Mouse (Mus musculus): ENCODE results near the gene Fam166a. TPM values are rescaled to one million over a fixed set of nuclear protein-coding genes. Genes with fewer than 3 reads are reported as not detected.

Fam166a gene
- not detected for total RNA-seq (2021)
- long read RNA-seq, experiment 1: 0 reads
- long read RNA-seq, experiment 2: 0 reads

- no peak for DNase-seq
- intact Hi-C loops (cut with DNase I; ENCODE audit: low total_unique reads): no loop called here
Measured at GRCm38 (mm10) chr2:25218445-25218844, at the start of gene Fam166a. TSS of gene Fam166a (plus strand) at chr2:25218745.

- intact Hi-C loops (cut with DNase I; ENCODE audit: low total_unique reads): no loop called here
- DNase-seq: no peak
Measured at GRCm38 (mm10) chr2:25169778-25170177, 48.8 kb upstream of the Fam166a start.

GRCm38 (mm10) chr2:25170326-25171100 is 48.0 kb upstream of the Fam166a start:
- intact Hi-C loops (cut with DNase I; ENCODE audit: low total_unique reads): no loop called here
- DNase-seq: no peak

GRCm38 (mm10) chr2:25171101-25171768 is 47.3 kb upstream of the Fam166a start:
- intact Hi-C loops (cut with DNase I; ENCODE audit: low total_unique reads): no loop called here

GRCm38 (mm10) chr2:25171769-25172153 is 46.8 kb upstream of the Fam166a start:
- intact Hi-C loops (cut with DNase I; ENCODE audit: low total_unique reads): no loop called here
- no peak for DNase-seq

More at GRCm38 (mm10) chr2:25171101-25171768, 47.3 kb upstream of the Fam166a start:
- no peak for DNase-seq

- intact Hi-C loops (cut with DNase I; ENCODE audit: low total_unique reads): no loop called here
- no peak for DNase-seq
Measured at GRCm38 (mm10) chr2:25172629-25173028, 45.9 kb upstream of the Fam166a start.

GRCm38 (mm10) chr2:25173821-25174220 is 44.7 kb upstream of the Fam166a start:
- no peak for DNase-seq
- intact Hi-C loops (cut with DNase I; ENCODE audit: low total_unique reads): no loop called here

GRCm38 (mm10) chr2:25174866-25175689 is 43.5 kb upstream of the Fam166a start:
- DNase-seq: no peak
- intact Hi-C loops (cut with DNase I; ENCODE audit: low total_unique reads): loop anchor here (5.0 kb wide), 1 partner anchor 48 kb away; no protein-coding TSS in a partner anchor

- intact Hi-C loops (cut with DNase I; ENCODE audit: low total_unique reads): loop anchor here (5.0 kb wide), 1 partner anchor 48 kb away; no protein-coding TSS in a partner anchor
- no peak for DNase-seq
Measured at GRCm38 (mm10) chr2:25175690-25176078, 42.9 kb upstream of the Fam166a start.

GRCm38 (mm10) chr2:25176573-25176972 is 42.0 kb upstream of the Fam166a start:
- DNase-seq: no peak
- intact Hi-C loops (cut with DNase I; ENCODE audit: low total_unique reads): loop anchor here (5.0 kb wide), 1 partner anchor 49 kb away; no protein-coding TSS in a partner anchor

GRCm38 (mm10) chr2:25177076-25177475 is 41.5 kb upstream of the Fam166a start:
- intact Hi-C loops (cut with DNase I; ENCODE audit: low total_unique reads): loop anchor here (5.0 kb wide), 1 partner anchor 50 kb away; no protein-coding TSS in a partner anchor
- DNase-seq: no peak

GRCm38 (mm10) chr2:25177685-25178084 is 40.9 kb upstream of the Fam166a start:
- DNase-seq: peak; percentile 52
- intact Hi-C loops (cut with DNase I; ENCODE audit: low total_unique reads): loop anchor here (5.0 kb wide), 1 partner anchor 50 kb away; no protein-coding TSS in a partner anchor

- no peak for DNase-seq
- intact Hi-C loops (cut with DNase I; ENCODE audit: low total_unique reads): loop anchor here (5.0 kb wide), 1 partner anchor 51 kb away; no protein-coding TSS in a partner anchor
Measured at GRCm38 (mm10) chr2:25178285-25178972, 40.1 kb upstream of the Fam166a start.

GRCm38 (mm10) chr2:25179566-25180217 is 38.9 kb upstream of the Fam166a start:
- no peak for DNase-seq
- intact Hi-C loops (cut with DNase I; ENCODE audit: low total_unique reads): loop anchor here (5.0 kb wide), 1 partner anchor 52 kb away; no protein-coding TSS in a partner anchor

- intact Hi-C loops (cut with DNase I; ENCODE audit: low total_unique reads): no loop called here
- DNase-seq: peak; percentile 92
Measured at GRCm38 (mm10) chr2:25180478-25180903, 38.1 kb upstream of the Fam166a start, which contains the start of gene Nrarp. TSS of gene Nrarp (plus strand) at chr2:25180758.

GRCm38 (mm10) chr2:25180973-25181890 is 37.3 kb upstream of the Fam166a start:
- intact Hi-C loops (cut with DNase I; ENCODE audit: low total_unique reads): no loop called here
- no peak for DNase-seq

- no peak for DNase-seq
- intact Hi-C loops (cut with DNase I; ENCODE audit: low total_unique reads): no loop called here
Measured at GRCm38 (mm10) chr2:25181891-25182397, 36.6 kb upstream of the Fam166a start.
